Mouse (Mus musculus) cerebellum, adult 11-12 months (tissue): ENCODE results near the gene Wdr45.
"Not testable (repeated sequence)": the region's sequence is repeated elsewhere in the genome, so short reads cannot be mapped to it uniquely, and the experiment has no call there.

Source experiments
- DNase-seq: peaks from one replicate; pipeline ENCODE4 v3.0.0; 2022

The Wdr45 gene

GRCm38 (mm10) chrX:7714135-7714899 lies at the start of gene Wdr45:
TSS of gene Wdr45 (plus strand) at chrX:7714333.
- peak; percentile 97 for DNase-seq

- DNase-seq, result peak; percentile 90
Observed at GRCm38 (mm10) chrX:7664791-7665190, 49.3 kb upstream of the Wdr45 start.

- DNase-seq, result no peak
Observed at GRCm38 (mm10) chrX:7665739-7666502, 48.2 kb upstream of the Wdr45 start.

- peak; percentile 44 for DNase-seq
Observed at GRCm38 (mm10) chrX:7670390-7670881, 43.7 kb upstream of the Wdr45 start.

- no peak for DNase-seq
Observed at GRCm38 (mm10) chrX:7670921-7671623, 43.1 kb upstream of the Wdr45 start, which contains the start of gene Plp2. TSS of gene Plp2 (minus strand) at chrX:7671390.

- no peak for DNase-seq
Observed at GRCm38 (mm10) chrX:7672739-7673138, 41.4 kb upstream of the Wdr45 start.

- DNase-seq, result no peak
Observed at GRCm38 (mm10) chrX:7673578-7674281, 40.4 kb upstream of the Wdr45 start.

- DNase-seq, result no peak
Observed at GRCm38 (mm10) chrX:7674284-7675000, 39.7 kb upstream of the Wdr45 start.

- DNase-seq, result no peak
Observed at GRCm38 (mm10) chrX:7675001-7675380, 39.1 kb upstream of the Wdr45 start.

GRCm38 (mm10) chrX:7678986-7679385 lies 35.1 kb upstream of the Wdr45 start:
- no peak for DNase-seq

- peak; percentile 90 for DNase-seq
Observed at GRCm38 (mm10) chrX:7679405-7680056, 34.6 kb upstream of the Wdr45 start.

GRCm38 (mm10) chrX:7680057-7680412 lies 34.1 kb upstream of the Wdr45 start:
- DNase-seq, result no peak

- DNase-seq, result peak; percentile 66
Observed at GRCm38 (mm10) chrX:7680864-7681263, 33.3 kb upstream of the Wdr45 start, which contains the start of gene Magix. TSS of gene Magix (minus strand) at chrX:7681251.

- DNase-seq, result peak; percentile 51
Observed at GRCm38 (mm10) chrX:7688321-7688720, 25.8 kb upstream of the Wdr45 start.

GRCm38 (mm10) chrX:7690486-7690885 lies 23.6 kb upstream of the Wdr45 start:
- no peak for DNase-seq

- DNase-seq, result no peak
Observed at GRCm38 (mm10) chrX:7692862-7693261, 21.3 kb upstream of the Wdr45 start.

GRCm38 (mm10) chrX:7696520-7696919 lies 17.6 kb upstream of the Wdr45 start:
- no peak for DNase-seq

GRCm38 (mm10) chrX:7696954-7697381 lies 17.2 kb upstream of the Wdr45 start, which contains the start of gene Gpkow:
TSS of gene Gpkow (plus strand) at chrX:7697131.
- DNase-seq, result peak; percentile 86

- DNase-seq, result not testable (repeated sequence)
Observed at GRCm38 (mm10) chrX:7713764-7714134, 384 bp upstream of the Wdr45 start.

- not testable (repeated sequence) for DNase-seq
Observed at GRCm38 (mm10) chrX:7716058-7716457, 1.9 kb downstream of the Wdr45 start.
